Mouse (Mus musculus) forebrain, embryonic 13.5 days (tissue): ENCODE results near the gene Slc13a3. TPM values are rescaled to one million over a fixed set of nuclear protein-coding genes. Genes with fewer than 3 reads are reported as not detected.

Source experiments
- ATAC-seq: fragments of 200-750 bp; cut with Nextera tagmentation; 2 replicates; pipeline ENCODE4 v1.8.0; 2017
- H3K27ac ChIP-seq: fragments of 300-500 bp; sonication (generic); 2 replicates; pipeline ENCODE4 v1.5.1; 2015; ENCODE audit warnings: inconsistent platforms, mild to moderate bottlenecking, moderate library complexity
- H3K27me3 ChIP-seq: fragments of 300-500 bp; sonication (generic); 2 replicates; pipeline ENCODE4 v1.6.1; 2015; ENCODE audit warnings: mild to moderate bottlenecking, inconsistent platforms
- H3K36me3 ChIP-seq: fragments of 300-500 bp; sonication (generic); 2 replicates; pipeline ENCODE4 v1.6.1; 2015; ENCODE audit warnings: mild to moderate bottlenecking, inconsistent platforms; ENCODE audit not compliant: poor library complexity, severe bottlenecking
- H3K4me1 ChIP-seq: fragments of 300-500 bp; sonication (generic); 2 replicates; pipeline ENCODE4 v1.6.1; 2015; ENCODE audit warnings: inconsistent platforms
- H3K4me2 ChIP-seq: fragments of 300-500 bp; sonication (generic); 2 replicates; pipeline ENCODE4 v1.6.1; 2015; ENCODE audit warnings: inconsistent platforms, mild to moderate bottlenecking, moderate library complexity
- H3K4me3 ChIP-seq: fragments of 300-500 bp; sonication (generic); 2 replicates; pipeline ENCODE4 v1.5.1; 2015; ENCODE audit warnings: mild to moderate bottlenecking, inconsistent platforms
- H3K9ac ChIP-seq: fragments of 300-500 bp; sonication (generic); 2 replicates; pipeline ENCODE4 v1.6.1; 2015; ENCODE audit warnings: mild to moderate bottlenecking, inconsistent platforms
- H3K9me3 ChIP-seq: fragments of 300-500 bp; sonication (generic); replicated peaks from 2 replicates; pipeline ENCODE4 v1.6.1; 2016; ENCODE audit warnings: inconsistent platforms
- WGBS: fragments of 180-500 bp; shearing (Covaris S2); methylation state at CpG from one replicate; pipeline ENCODE4 v1.1.7; 2015; 5-methylcytosine and 5-hydroxymethylcytosine counted together
- polyA plus RNA-seq: library from polyadenylated mRNA; unstranded; fragments of >200 nt; fragmentation: Nextera tagmentation; extraction: Ambion mirVana; gene quantifications from 2 replicates; pipeline ENCODE4 v1.2.1, GENCODE M21; 2015

The Slc13a3 gene
- polyA plus RNA-seq, 1 experiment from 2014 or later: 3.1 TPM

DNA sequence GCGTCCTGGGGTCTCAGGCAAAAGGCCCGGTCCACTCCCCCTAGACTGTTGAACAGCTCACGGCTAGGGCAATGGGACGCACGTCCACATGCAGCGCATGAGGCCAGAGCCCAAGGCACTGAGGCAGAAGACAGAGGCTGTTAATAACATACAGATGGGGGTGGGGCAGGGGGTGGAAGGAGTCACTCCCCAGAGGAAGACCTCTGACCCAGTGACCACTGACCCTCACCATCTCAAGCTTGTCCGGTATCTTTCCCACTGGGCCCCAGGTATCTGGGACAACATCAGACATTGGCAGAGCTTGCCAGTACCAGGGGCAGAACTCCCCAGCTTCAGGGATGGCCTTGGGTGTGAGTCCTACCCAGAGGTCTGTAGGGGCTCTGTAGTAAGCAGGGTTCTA lies 34.1 kb downstream of the Slc13a3 start:
- ATAC-seq: no peak
- no peaks in the 10 kb centered on the region for H3K36me3 ChIP-seq
- no peak overlapping the region for H3K27ac ChIP-seq
- 86% methylated on average over 7 of the region's 7 CpGs for WGBS
- H3K9ac ChIP-seq: no peak overlapping the region
- no peaks in the 10 kb centered on the region for H3K27me3 ChIP-seq
- no peak overlapping the region for H3K4me3 ChIP-seq
- no peak overlapping the region for H3K4me2 ChIP-seq
- no peaks in the 10 kb centered on the region for H3K9me3 ChIP-seq
- H3K4me1 ChIP-seq: 0 out of 2 replicates have a peak, but pooled peaks cover 2% of the 10 kb centered on the region

DNA sequence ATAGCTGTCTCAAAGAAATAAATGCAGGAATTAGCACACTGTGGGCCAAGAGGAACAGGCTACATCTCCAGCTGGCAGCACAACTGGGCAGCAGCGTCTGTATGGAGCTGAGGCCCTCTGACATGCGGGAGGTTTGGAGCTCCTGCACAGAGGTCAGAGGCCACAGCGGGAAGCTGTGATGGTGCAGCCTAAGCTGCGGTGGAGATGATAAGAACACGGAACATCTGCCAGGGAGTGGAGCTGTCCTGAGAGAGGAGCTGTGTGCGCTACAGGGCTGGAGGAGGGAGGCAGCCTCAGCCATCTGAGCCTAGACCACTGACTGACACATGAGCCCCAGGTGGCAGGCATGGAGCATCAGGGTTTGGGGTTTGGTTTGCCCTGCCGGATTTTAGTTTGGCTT lies 44.3 kb downstream of the Slc13a3 start:
- no peak overlapping the region for H3K4me3 ChIP-seq
- ATAC-seq: no peak
- no peaks in the 10 kb centered on the region for H3K4me1 ChIP-seq
- no peak overlapping the region for H3K4me2 ChIP-seq
- 70% methylated on average over 7 of the region's 7 CpGs for WGBS
- no peaks in the 10 kb centered on the region for H3K36me3 ChIP-seq
- no peak overlapping the region for H3K9ac ChIP-seq
- no peaks in the 10 kb centered on the region for H3K27me3 ChIP-seq
- H3K27ac ChIP-seq: no peak overlapping the region
- no peaks in the 10 kb centered on the region for H3K9me3 ChIP-seq

DNA sequence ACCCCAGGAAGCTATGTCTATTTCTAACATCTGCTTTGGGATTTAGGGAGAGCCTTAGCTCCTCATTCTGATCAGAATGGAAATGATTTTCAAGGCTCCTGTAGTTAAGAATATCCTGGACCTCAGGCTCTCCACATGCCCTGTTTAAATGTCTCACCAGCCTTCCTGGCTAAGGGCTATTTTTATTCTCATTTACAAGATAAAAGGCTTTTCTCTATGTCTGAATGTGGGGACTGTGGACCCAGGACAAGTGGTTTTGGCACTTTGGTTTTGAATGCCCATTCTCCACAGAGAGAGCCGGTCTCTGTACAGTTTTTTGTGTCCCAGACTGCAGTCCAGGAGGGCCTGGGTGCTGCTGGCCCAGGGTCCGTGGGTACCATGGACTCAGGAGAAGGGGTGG lies 52.8 kb downstream of the Slc13a3 start:
- H3K4me1 ChIP-seq: peaks cover 45% of the 10 kb centered on the region
- 0 out of 2 replicates have a peak, but pooled peaks have one; percentile 39 for ATAC-seq
- H3K4me2 ChIP-seq: peak overlapping the region; percentile 1; the same call in 1 of the 2 replicates
- no peaks in the 10 kb centered on the region for H3K27me3 ChIP-seq
- 30% methylated on average over 2 of the region's 2 CpGs for WGBS
- peak overlapping the region; percentile 85 for H3K27ac ChIP-seq
- peak overlapping the region; percentile 22; the same call in 1 of the 2 replicates for H3K9ac ChIP-seq
- no peak overlapping the region for H3K4me3 ChIP-seq
- no peaks in the 10 kb centered on the region for H3K9me3 ChIP-seq
- H3K36me3 ChIP-seq: no peaks in the 10 kb centered on the region

GRCm38 (mm10) chr2:165419670-165420111 lies 53.3 kb downstream of the Slc13a3 start:
- ATAC-seq: peak; percentile 43; the same call in 1 of the 2 replicates
- Histone ChIP-seq H3K4me2 (peak overlapping the region; percentile 1; the same call in 1 of the 2 replicates), H3K36me3 (no peaks in the 10 kb centered on the region), H3K4me3 (no peak overlapping the region), H3K4me1 (peaks cover 49% of the 10 kb centered on the region), H3K27ac (peak overlapping the region; percentile 85), H3K9me3 (no peaks in the 10 kb centered on the region), H3K9ac (peak overlapping the region; percentile 22; the same call in 1 of the 2 replicates), H3K27me3 (no peaks in the 10 kb centered on the region)
- WGBS: 54% methylated on average over 4 of the region's 4 CpGs

DNA sequence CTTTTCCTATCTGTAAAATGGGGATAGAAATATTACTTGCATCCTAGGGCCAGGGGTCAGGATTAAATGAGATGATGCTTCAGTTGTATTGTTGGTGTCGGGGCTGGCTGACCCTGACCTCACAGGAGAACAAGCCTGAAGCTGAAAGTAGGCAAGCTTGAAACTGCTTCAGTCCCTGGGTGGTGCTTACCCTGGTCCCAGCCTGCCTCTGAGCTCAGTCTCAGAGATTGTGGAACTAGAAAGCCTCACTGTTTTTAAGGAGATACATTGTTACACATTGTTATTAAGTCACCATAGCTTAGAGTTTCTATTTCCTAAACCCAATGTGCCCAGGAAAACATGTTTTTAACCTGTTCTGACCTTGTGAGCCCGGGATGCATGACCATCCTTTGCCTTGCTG lies 54.5 kb downstream of the Slc13a3 start:
- Histone ChIP-seq H3K9ac (no peak overlapping the region), H3K27ac (no peak overlapping the region), H3K4me1 (peaks cover 53% of the 10 kb centered on the region), H3K27me3 (no peaks in the 10 kb centered on the region), H3K36me3 (no peaks in the 10 kb centered on the region), H3K4me2 (no peak overlapping the region), H3K9me3 (no peaks in the 10 kb centered on the region), H3K4me3 (no peak overlapping the region)
- no peak for ATAC-seq
- 88% methylated on average over 2 of the region's 2 CpGs for WGBS

- Histone ChIP-seq H3K27me3 (no peaks in the 10 kb centered on the region), H3K9me3 (no peaks in the 10 kb centered on the region), H3K9ac (0 out of 2 replicates have a peak overlapping the region, but pooled peaks have one; percentile 6), H3K4me3 (no peak overlapping the region), H3K36me3 (no peaks in the 10 kb centered on the region), H3K4me2 (no peak overlapping the region; the same call in 1 of the 2 replicates), H3K27ac (peak overlapping the region; percentile 75), H3K4me1 (peaks cover 53% of the 10 kb centered on the region)
- ATAC-seq: peak; percentile 54
- WGBS: 31% methylated on average over 7 of the region's 7 CpGs
These were observed 55.7 kb downstream of the Slc13a3 start for GRCm38 (mm10) chr2:165417291-165417690.

GRCm38 (mm10) chr2:165415795-165416194 lies 57.2 kb downstream of the Slc13a3 start:
- no peak overlapping the region for H3K9ac ChIP-seq
- 49% methylated on average over 6 of the region's 6 CpGs for WGBS
- H3K27me3 ChIP-seq: no peaks in the 10 kb centered on the region
- no peak overlapping the region for H3K4me2 ChIP-seq
- peaks cover 53% of the 10 kb centered on the region for H3K4me1 ChIP-seq
- no peaks in the 10 kb centered on the region for H3K9me3 ChIP-seq
- H3K36me3 ChIP-seq: no peaks in the 10 kb centered on the region
- H3K27ac ChIP-seq: no peak overlapping the region
- H3K4me3 ChIP-seq: no peak overlapping the region
- ATAC-seq: no peak

DNA sequence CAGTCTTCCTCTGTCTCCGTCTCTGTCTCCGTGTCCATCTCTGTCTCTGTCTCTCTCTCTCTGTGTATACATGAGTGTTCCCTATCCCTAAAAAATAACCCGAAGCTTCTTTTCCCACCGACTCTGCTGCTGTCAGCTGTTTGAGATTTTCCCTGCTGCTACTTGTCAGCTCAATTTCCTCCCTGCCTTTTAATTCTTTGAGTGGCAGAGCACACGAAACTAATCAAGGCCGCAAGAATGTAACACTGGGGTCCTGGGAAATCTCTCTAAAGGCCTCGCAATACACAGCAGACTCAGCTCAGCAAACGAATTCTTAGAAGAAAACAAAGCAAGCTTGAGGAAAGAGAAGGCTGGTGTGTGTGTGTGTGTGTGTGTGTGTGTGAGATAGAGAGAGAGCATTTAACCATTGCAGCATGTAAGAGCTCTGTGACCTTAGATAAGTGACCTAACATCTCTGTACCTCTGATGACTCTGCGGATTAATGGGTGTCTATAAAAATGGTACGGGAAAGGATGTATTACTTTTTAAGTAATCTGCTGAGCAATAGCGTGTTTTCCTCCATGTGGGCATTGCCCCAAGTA lies 57.8 kb downstream of the Slc13a3 start:
- no peak for ATAC-seq

GRCm38 (mm10) chr2:165414321-165414720 lies 58.7 kb downstream of the Slc13a3 start:
- ATAC-seq: no peak
- Histone ChIP-seq H3K27ac (peak overlapping the region; percentile 3; the same call in 1 of the 2 replicates), H3K27me3 (no peaks in the 10 kb centered on the region), H3K9ac (no peak overlapping the region), H3K36me3 (no peaks in the 10 kb centered on the region), H3K9me3 (no peaks in the 10 kb centered on the region), H3K4me3 (no peak overlapping the region), H3K4me1 (peaks cover 38% of the 10 kb centered on the region), H3K4me2 (no peak overlapping the region)
- WGBS: 81% methylated on average over 5 of the region's 5 CpGs

More for the DNA sequence above, 57.8 kb downstream of the Slc13a3 start:
- WGBS: 34% methylated on average over 11 of the region's 11 CpGs
- Histone ChIP-seq H3K4me2 (no peak overlapping the region), H3K36me3 (no peaks in the 10 kb centered on the region), H3K4me3 (no peak overlapping the region), H3K9me3 (no peaks in the 10 kb centered on the region), H3K27ac (0 out of 2 replicates have a peak overlapping the region, but pooled peaks have one; percentile 3), H3K27me3 (no peaks in the 10 kb centered on the region), H3K4me1 (peaks cover 47% of the 10 kb centered on the region), H3K9ac (no peak overlapping the region; the same call in 1 of the 2 replicates)

DNA sequence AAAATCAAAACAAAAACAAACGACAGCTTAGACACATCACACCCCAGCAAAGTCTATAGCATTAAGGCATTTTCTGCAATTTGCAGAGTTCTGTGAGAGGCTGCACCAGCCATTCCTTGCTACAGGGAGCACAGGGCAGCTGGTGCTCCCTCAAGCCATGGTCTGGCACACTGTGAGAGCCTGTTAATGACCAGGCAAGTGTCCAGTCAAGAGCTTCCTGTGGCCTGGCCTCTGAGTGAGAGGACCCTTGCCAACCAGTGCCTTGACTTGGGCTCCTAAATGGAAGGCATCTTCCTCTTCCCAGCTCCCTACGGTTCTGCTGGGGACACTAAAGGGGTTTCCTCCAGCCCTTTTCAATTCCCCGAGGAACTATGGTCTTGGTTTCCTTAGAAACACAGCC lies 59.1 kb downstream of the Slc13a3 start:
- Histone ChIP-seq H3K4me2 (no peak overlapping the region), H3K9ac (no peak overlapping the region), H3K4me3 (no peak overlapping the region), H3K27ac (no peak overlapping the region), H3K9me3 (no peaks in the 10 kb centered on the region), H3K27me3 (no peaks in the 10 kb centered on the region), H3K36me3 (no peaks in the 10 kb centered on the region), H3K4me1 (peaks cover 34% of the 10 kb centered on the region)
- ATAC-seq: no peak
- 40% methylated on average over 3 of the region's 3 CpGs for WGBS

DNA sequence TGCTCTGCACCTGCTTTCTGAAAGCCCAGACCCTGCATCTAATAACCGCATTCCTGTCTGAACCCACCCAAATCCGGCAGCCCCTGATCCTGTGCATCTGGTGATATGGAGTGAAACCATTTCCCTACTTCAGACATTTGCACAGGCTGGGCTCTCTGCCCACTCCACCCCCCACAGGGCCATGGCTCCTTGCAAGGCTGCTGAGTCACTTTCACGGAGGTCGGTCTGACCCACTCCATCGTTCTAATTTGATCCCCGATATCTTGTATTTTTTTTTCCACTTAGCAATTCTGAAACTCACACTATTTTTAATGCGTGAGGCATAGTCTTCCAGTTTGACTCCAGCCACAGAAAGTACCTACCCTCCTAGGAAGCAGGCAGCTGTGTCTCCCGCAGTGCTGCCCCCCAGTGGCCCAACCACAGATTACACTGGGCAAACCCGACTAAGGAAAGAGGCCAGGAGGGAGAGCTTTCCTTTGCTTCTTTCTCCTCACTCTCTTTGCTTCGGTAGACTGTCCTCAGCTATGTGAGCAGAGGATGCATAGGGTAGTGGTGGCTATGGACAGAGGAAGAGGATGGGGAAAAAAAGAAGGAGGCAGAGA lies 65.2 kb downstream of the Slc13a3 start:
- no peak for ATAC-seq
- H3K36me3 ChIP-seq: no peaks in the 10 kb centered on the region
- WGBS: 45% methylated on average over 10 of the region's 10 CpGs
- H3K9ac ChIP-seq: no peak overlapping the region
- no peaks in the 10 kb centered on the region for H3K4me1 ChIP-seq
- no peak overlapping the region for H3K4me2 ChIP-seq
- no peak overlapping the region for H3K4me3 ChIP-seq
- no peak overlapping the region for H3K27ac ChIP-seq
- H3K27me3 ChIP-seq: no peaks in the 10 kb centered on the region
- no peaks in the 10 kb centered on the region for H3K9me3 ChIP-seq

- Histone ChIP-seq H3K27ac (no peak overlapping the region), H3K9ac (no peak overlapping the region), H3K4me3 (no peak overlapping the region), H3K9me3 (no peaks in the 10 kb centered on the region), H3K27me3 (no peaks in the 10 kb centered on the region), H3K4me2 (no peak overlapping the region), H3K36me3 (no peaks in the 10 kb centered on the region), H3K4me1 (no peaks in the 10 kb centered on the region; the same call in 1 of the 2 replicates)
- no peak for ATAC-seq
- WGBS: 68% methylated on average over 6 of the region's 6 CpGs
These were observed 67.7 kb downstream of the Slc13a3 start for GRCm38 (mm10) chr2:165405351-165405750.
